Mouse (Mus musculus): ENCODE measurements at regions not wholly inside any gene's neighbourhood (a gene's known extent, or its start where the extent isn't known, plus 50 kb on each side); places are given as distances from the start of the nearest gene placed in this dataset.

- no peaks in the 10 kb centered on the region for H3K4me1 ChIP-seq
- WGBS: 92% methylated on average over 7 of the region's 7 CpGs
Measured at GRCm38 (mm10) chr19:56086413-56087083, 200.4 kb upstream of the Habp2 start.

DNA sequence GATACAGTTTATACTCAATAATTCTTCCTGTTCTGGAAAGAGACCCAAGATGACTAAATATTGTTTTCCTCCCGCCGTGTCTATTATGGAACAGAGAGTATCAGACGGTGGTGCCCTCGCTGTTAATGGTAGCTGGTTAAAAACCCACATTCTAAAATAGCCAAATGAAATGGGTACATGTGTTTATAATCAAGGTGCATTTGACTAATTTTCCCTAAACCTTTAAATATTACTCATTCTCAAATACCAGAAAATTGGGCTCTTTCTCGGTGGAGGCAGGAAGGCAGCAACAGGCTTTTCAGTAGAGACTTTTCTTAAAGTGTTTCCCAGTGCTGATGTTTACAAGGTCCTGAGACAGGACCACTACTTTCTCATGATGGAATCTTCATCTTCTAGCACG lies 199.8 kb upstream of the Habp2 start:
- Histone ChIP-seq H3K9ac (replicated peaks) (no peak overlapping the region), H3K4me3 (no peak overlapping the region), H3K36me3 (0 out of 2 replicates have a peak, but pooled peaks cover 3% of the 10 kb centered on the region), H3K27me3 (no peaks in the 10 kb centered on the region), H3K4me1 (no peaks in the 10 kb centered on the region), H3K4me2 (replicated peaks) (no peak overlapping the region), H3K9me3 (peaks cover 16% of the 10 kb centered on the region), H3K27ac (replicated peaks) (no peak overlapping the region)
- ATAC-seq (ENCODE audit: low FRiP score, low read depth): no peak
- WGBS: 86% methylated on average over 6 of the region's 6 CpGs

More at GRCm38 (mm10) chr19:56086413-56087083, 200.4 kb upstream of the Habp2 start:
- H3K4me3 ChIP-seq: no peak overlapping the region
- H3K9ac ChIP-seq (replicated peaks): no peak overlapping the region
- no peaks in the 10 kb centered on the region for H3K27me3 ChIP-seq
- 0 out of 2 replicates have a peak, but pooled peaks cover 3% of the 10 kb centered on the region for H3K36me3 ChIP-seq
- no peak for ATAC-seq (ENCODE audit: low FRiP score, low read depth)
- H3K27ac ChIP-seq (replicated peaks): no peak overlapping the region
- peaks cover 16% of the 10 kb centered on the region for H3K9me3 ChIP-seq
- H3K4me2 ChIP-seq (replicated peaks): no peak overlapping the region

GRCm38 (mm10) chr19:56089795-56090375 lies 197.1 kb upstream of the Habp2 start:
- no peak overlapping the region for H3K4me2 ChIP-seq (replicated peaks)
- no peaks in the 10 kb centered on the region; the same call in 1 of the 2 replicates for H3K27me3 ChIP-seq
- H3K9me3 ChIP-seq: no peaks in the 10 kb centered on the region
- no peaks in the 10 kb centered on the region for H3K4me1 ChIP-seq
- 95% methylated on average over 17 of the region's 17 CpGs for WGBS
- no peaks in the 10 kb centered on the region for H3K36me3 ChIP-seq
- no peak overlapping the region for H3K4me3 ChIP-seq
- no peak for ATAC-seq (ENCODE audit: low FRiP score, low read depth)
- H3K9ac ChIP-seq (replicated peaks): no peak overlapping the region
- no peak overlapping the region for H3K27ac ChIP-seq (replicated peaks)

DNA sequence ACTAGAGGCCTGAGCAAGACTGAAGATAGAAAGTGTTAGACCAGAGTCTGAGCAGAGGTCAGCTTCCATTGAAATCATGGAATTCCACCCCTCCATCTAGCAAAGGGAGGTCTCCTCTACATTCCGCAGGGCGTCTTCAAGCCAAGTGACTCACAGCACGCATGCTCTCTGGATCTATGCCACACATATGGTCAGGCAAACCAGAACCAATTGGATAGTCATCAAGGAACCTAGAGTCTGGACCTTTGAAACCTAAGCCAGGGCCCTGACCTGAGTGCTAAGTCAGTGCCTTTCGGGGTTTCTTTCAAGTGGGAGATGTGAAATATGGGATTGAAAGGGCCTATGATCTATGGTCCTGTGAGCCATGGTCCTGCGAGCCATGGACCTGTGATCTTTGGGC lies 195.4 kb upstream of the Habp2 start:
- no peak overlapping the region for H3K27ac ChIP-seq (replicated peaks)
- H3K4me2 ChIP-seq (replicated peaks): no peak overlapping the region
- WGBS: 94% methylated on average over 5 of the region's 5 CpGs
- H3K27me3 ChIP-seq: no peaks in the 10 kb centered on the region; the same call in 1 of the 2 replicates
- H3K9me3 ChIP-seq: no peaks in the 10 kb centered on the region
- ATAC-seq (ENCODE audit: low FRiP score, low read depth): no peak
- H3K9ac ChIP-seq (replicated peaks): no peak overlapping the region
- H3K36me3 ChIP-seq: no peaks in the 10 kb centered on the region
- no peak overlapping the region for H3K4me3 ChIP-seq
- no peaks in the 10 kb centered on the region for H3K4me1 ChIP-seq

DNA sequence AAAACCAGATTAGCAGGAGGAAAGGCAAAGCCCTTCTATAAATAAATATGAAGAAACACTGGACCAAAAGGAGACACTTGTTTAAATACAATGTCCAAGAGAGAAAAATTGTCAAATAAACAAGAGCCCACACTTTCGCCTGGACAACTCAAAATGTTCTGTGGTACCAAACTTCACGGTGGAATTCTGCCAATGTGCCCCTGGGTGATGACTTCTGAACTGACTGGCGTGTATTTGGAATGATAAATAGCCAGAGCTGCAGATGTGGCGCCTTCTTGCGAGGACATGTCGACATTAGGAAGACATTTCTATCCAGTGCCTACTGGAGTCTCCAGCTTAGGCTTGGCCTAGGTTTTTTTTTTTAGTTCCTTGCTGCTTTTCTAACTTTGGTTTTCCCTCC lies 191.1 kb upstream of the Habp2 start:
- 82% methylated on average over 6 of the region's 6 CpGs for WGBS
- H3K9me3 ChIP-seq: peaks cover 6% of the 10 kb centered on the region; the same call in 1 of the 2 replicates
- no peak for ATAC-seq (ENCODE audit: low FRiP score, low read depth)

GRCm38 (mm10) chr19:56099725-56100124 lies 187.2 kb upstream of the Habp2 start:
- no peaks in the 10 kb centered on the region for H3K4me1 ChIP-seq
- no peak overlapping the region for H3K4me2 ChIP-seq (replicated peaks)
- peaks cover 15% of the 10 kb centered on the region; the same call in 1 of the 2 replicates for H3K27me3 ChIP-seq
- no peaks in the 10 kb centered on the region for H3K36me3 ChIP-seq
- no peak overlapping the region for H3K27ac ChIP-seq (replicated peaks)
- no peak for ATAC-seq (ENCODE audit: low FRiP score, low read depth)
- no peak overlapping the region for H3K9ac ChIP-seq (replicated peaks)
- 86% methylated on average over 9 of the region's 9 CpGs for WGBS
- H3K9me3 ChIP-seq: peaks cover 6% of the 10 kb centered on the region; the same call in 1 of the 2 replicates
- no peak overlapping the region for H3K4me3 ChIP-seq

More for the DNA sequence above, 191.1 kb upstream of the Habp2 start:
- Histone ChIP-seq H3K27ac (replicated peaks) (no peak overlapping the region), H3K36me3 (no peaks in the 10 kb centered on the region), H3K9ac (replicated peaks) (no peak overlapping the region), H3K4me1 (no peaks in the 10 kb centered on the region), H3K27me3 (no peaks in the 10 kb centered on the region; the same call in 1 of the 2 replicates), H3K4me2 (replicated peaks) (no peak overlapping the region), H3K4me3 (no peak overlapping the region)

- H3K27ac ChIP-seq (replicated peaks): no peak overlapping the region
- H3K36me3 ChIP-seq: no peaks in the 10 kb centered on the region
- no peak for ATAC-seq (ENCODE audit: low FRiP score, low read depth)
- no peak overlapping the region for H3K9ac ChIP-seq (replicated peaks)
- no peak overlapping the region for H3K4me3 ChIP-seq
- WGBS: 69% methylated on average over 4 of the region's 4 CpGs
- H3K9me3 ChIP-seq: peaks cover 6% of the 10 kb centered on the region; the same call in 1 of the 2 replicates
- H3K4me1 ChIP-seq: peaks cover 4% of the 10 kb centered on the region; the same call in 1 of the 2 replicates
- H3K4me2 ChIP-seq (replicated peaks): no peak overlapping the region
- peaks cover 15% of the 10 kb centered on the region; the same call in 1 of the 2 replicates for H3K27me3 ChIP-seq
Measured at GRCm38 (mm10) chr19:56100131-56100872, 186.6 kb upstream of the Habp2 start.

DNA sequence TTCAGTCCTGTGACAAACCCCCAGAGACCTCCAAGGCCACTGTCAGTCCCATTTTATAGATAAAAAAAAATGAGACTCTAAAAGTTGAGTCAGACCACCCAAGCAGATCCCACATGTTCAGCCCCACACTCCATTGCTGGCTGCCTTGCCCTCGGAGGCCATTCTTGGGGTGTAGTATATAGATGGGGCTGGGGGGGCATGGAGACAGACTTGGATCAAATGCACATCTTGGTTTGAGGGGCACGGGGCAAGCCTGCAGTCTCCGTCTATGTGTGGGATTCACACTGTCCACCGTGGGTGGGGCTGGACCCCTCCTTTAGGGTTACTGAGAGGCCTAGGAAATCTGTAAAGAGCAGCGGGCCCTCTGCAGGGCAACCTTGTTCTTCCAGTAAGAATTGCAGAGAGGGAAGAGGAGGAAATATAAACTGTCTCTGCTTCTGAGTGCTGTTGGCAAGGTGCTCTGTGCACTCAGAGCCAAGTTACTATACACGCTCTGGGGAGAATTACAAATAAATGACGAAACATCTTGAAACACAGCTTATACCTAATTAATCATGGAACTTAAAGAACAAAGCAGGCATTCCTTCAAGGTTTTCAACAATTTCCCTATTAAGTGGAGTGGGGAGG lies 184.4 kb upstream of the Habp2 start:
- Histone ChIP-seq H3K9ac (replicated peaks) (no peak overlapping the region), H3K9me3 (peaks cover 7% of the 10 kb centered on the region), H3K4me2 (replicated peaks) (no peak overlapping the region), H3K36me3 (no peaks in the 10 kb centered on the region), H3K27ac (replicated peaks) (no peak overlapping the region), H3K27me3 (peaks cover 19% of the 10 kb centered on the region), H3K4me3 (no peak overlapping the region), H3K4me1 (peaks cover 13% of the 10 kb centered on the region)
- 87% methylated on average over 7 of the region's 7 CpGs for WGBS
- no peak for ATAC-seq (ENCODE audit: low FRiP score, low read depth)

DNA sequence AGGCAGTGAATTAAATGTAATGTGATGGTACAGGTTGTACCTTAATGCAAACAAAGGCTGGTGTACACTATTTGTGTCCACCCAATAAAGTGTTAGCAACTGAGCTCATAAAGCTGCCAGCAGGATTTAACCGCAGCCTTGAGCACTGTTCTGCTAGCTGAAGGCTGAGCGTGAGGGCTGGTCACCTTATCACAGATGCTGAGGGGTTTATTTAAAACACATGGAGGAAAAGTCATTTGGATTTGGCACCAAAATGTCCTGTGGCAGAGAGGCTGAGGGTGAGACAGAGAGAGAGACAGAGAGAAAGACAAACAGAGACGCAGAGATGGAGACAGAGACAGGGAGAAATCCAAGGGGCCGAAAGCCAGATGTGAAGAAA lies 181.9 kb upstream of the Habp2 start:
- Histone ChIP-seq H3K4me1 (peaks cover 13% of the 10 kb centered on the region), H3K9ac (replicated peaks) (0 out of 2 replicates have a peak overlapping the region, but pooled peaks have one; percentile 1), H3K9me3 (peaks cover 10% of the 10 kb centered on the region; the same call in 1 of the 2 replicates), H3K27me3 (peaks cover 19% of the 10 kb centered on the region), H3K4me3 (no peak overlapping the region), H3K27ac (replicated peaks) (peak overlapping the region; percentile 22; the same call in 1 of the 2 replicates), H3K36me3 (no peaks in the 10 kb centered on the region), H3K4me2 (replicated peaks) (no peak overlapping the region)
- WGBS: 70% methylated on average over 4 of the region's 4 CpGs
- ATAC-seq (ENCODE audit: low FRiP score, low read depth): no peak

DNA sequence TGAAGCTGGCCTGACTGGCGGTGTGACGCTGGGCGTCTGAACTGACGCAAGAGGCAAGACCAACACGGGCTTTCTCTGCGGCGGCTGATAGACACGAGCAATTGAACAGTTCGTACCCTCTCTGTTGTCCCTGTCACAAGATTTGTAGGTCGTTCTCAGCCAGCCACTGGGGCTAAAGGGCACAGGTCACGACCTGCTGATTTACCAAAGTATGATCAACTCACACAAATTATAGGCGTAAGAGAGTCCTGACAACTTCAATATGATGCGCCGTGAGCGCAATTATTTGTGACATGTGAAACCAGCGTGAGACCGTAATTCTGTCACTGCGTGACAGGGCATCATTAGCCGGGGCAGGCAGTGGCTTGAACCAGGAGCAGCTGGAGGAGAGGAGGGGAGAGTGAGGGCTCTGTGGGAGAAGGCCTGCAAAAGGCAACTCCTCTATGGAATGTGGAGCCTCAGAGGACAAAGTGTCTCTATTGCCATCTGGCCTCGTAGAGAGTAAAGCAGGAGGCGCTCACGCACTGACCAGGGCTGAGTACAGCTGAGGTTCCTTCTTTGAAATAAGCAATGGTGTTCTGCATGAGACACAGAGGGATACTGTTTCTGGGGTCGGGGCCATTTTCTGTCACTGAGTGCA lies 181.4 kb upstream of the Habp2 start:
- H3K36me3 ChIP-seq: no peaks in the 10 kb centered on the region
- ATAC-seq (ENCODE audit: low FRiP score, low read depth): peak; percentile 72; the same call in 1 of the 2 replicates
- no peak overlapping the region for H3K4me3 ChIP-seq
- H3K4me1 ChIP-seq: peaks cover 13% of the 10 kb centered on the region
- H3K4me2 ChIP-seq (replicated peaks): no peak overlapping the region
- H3K27ac ChIP-seq (replicated peaks): peak overlapping the region; percentile 30; the same call in 1 of the 2 replicates
- 0 out of 2 replicates have a peak overlapping the region, but pooled peaks have one; percentile 1 for H3K9ac ChIP-seq (replicated peaks)
- peaks cover 19% of the 10 kb centered on the region for H3K27me3 ChIP-seq
- peaks cover 8% of the 10 kb centered on the region; the same call in 1 of the 2 replicates for H3K9me3 ChIP-seq
- WGBS: 59% methylated on average over 23 of the region's 23 CpGs

DNA sequence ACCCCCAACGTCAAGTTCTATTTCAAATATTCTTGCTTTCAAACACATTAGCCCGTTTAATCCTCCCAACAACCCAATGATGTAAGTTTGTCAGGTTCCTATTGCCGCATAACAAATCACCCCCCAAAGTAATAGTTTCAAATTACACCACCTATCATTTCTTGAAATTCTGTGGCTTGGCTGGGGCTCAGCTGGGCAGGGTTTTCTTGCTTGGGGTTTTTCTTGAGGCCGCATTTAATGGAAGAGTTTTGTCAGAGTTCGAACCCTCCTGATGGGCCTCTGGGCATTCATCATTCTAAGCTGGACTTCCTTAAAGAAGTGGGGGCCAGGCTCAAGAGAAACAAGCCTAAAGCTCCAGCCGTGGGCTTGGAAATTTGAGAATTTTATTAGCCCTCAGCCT lies 178.1 kb upstream of the Habp2 start:
- Histone ChIP-seq H3K4me2 (replicated peaks) (no peak overlapping the region), H3K4me1 (peaks cover 13% of the 10 kb centered on the region), H3K36me3 (no peaks in the 10 kb centered on the region), H3K9me3 (peaks cover 7% of the 10 kb centered on the region; the same call in 1 of the 2 replicates), H3K4me3 (no peak overlapping the region), H3K27me3 (peaks cover 8% of the 10 kb centered on the region), H3K27ac (replicated peaks) (no peak overlapping the region), H3K9ac (replicated peaks) (no peak overlapping the region)
- 92% methylated on average over 6 of the region's 6 CpGs for WGBS
- ATAC-seq (ENCODE audit: low FRiP score, low read depth): no peak
